Mouse (Mus musculus): Measurements from ENCODE around the gene Dbnl. TPM values are rescaled to one million over a fixed set of nuclear protein-coding genes. Genes with fewer than 3 reads are reported as not detected.

Dbnl gene
- total RNA-seq (2023): 100 to 1,000 TPM; 153 to 168 TPM

DNA sequence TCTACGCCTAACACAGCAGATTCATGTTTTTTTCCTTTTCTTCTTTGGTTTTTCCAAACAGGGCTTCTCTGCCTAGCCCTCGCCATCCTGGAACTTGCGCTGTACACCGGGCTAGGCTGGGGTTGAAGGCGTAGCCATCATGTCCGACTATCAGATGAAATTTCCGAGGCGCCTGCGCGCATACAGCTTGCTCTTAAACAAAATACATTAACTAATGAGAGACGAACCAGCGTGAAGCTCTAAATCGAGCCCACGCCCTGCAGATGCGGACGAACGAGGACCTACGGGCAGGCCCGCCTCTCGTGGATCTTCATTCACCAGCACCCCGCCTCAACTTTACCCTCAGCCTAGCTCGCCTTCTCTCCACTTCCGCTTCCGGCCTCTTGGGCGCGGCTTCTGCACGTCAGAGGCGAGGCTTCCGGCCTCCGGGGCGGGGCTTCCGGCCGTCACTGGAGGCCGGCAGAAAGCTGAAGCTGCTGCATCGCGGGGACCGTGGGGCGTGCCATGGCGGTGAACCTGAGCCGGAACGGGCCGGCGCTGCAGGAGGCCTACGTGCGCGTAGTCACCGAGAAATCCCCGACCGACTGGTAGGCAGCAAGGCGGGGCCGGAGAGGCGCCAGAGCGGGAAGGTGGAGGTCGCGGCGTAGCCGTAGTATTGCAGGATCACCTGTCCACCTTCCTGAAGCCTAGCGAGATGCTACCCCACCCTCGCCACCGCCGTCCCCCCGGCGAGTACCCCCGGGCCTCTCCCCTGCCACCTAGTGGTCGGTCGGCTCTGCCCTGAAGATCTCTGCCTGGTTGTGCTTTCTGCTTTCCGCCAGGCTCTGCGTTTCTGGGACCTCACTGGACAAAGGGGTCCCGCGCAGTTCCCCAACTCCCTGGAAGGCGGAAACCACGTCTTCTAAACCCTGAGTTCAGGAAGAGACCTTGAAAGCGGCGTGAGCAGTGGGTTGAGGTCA is at the start of gene Dbnl:
Dbnl (plus strand) TSS at position 433 of the 959 bp plus-strand sequence.

DNA sequence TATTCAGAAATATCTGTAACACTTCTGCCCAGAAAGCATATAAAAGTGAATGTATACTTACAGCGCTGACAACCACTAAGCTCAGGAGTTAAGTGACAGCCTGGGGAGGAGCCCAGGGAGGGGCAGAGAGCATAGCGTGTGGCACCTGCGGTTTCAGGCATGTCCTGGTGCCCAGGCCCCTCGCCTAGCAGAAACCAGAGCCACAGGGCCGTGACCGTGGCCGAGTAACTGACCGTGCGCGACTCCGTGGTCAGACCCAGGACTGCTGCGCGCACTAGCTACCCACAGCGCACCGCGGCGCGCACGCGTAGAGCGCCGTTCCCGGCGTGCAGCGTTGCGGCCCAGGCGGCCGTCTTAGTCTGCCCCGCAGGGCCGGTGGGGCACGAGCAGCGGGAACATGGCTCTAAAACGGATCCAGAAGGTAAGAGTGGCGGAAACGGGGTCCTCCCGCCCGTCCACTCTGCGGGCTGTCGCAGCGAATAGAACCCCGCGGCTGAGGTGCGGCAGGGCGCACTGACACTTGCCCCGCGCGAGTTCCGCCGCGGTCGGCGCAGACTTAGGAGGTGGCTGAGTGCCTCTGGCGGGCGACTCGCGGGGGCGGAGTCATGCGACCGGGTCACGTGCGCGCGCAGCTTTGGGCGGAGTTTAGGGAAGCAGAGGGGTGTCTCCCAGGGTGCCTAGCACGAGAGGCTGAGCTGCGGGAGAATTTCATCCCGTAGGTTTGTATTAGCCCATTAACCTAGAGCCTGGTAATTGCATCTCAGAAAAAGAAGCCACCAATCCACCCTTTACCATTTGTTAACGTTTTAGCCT is 26.3 kb upstream of the Dbnl start, which contains the start of gene Urgcp:
Urgcp (minus strand) TSS at position 557 of the 813 bp plus-strand sequence.

DNA sequence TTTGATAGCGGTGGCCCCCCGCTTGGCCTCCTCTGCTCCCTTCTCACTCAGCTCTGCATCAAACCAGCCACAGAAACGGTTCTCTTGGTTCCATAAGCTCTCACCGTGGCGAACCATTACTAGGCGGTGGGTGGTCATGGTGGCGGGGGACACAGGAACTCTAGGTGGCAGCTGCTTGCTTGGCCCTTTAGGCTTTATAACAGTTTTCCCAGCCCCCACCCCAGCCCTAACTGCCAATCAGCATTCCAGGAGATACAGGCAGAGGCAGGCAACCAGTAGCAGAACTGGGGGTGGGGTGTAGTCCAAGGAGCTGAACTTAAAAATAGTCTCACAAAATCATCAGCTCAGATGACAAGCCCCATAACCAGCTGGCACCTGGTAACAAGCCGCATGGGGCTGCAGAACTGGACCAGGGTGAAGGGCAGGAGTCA is 15.3 kb downstream of the Dbnl start, which contains the start of gene Pgam2:
Pgam2 (minus strand) TSS at position 183 of the 431 bp plus-strand sequence.

DNA sequence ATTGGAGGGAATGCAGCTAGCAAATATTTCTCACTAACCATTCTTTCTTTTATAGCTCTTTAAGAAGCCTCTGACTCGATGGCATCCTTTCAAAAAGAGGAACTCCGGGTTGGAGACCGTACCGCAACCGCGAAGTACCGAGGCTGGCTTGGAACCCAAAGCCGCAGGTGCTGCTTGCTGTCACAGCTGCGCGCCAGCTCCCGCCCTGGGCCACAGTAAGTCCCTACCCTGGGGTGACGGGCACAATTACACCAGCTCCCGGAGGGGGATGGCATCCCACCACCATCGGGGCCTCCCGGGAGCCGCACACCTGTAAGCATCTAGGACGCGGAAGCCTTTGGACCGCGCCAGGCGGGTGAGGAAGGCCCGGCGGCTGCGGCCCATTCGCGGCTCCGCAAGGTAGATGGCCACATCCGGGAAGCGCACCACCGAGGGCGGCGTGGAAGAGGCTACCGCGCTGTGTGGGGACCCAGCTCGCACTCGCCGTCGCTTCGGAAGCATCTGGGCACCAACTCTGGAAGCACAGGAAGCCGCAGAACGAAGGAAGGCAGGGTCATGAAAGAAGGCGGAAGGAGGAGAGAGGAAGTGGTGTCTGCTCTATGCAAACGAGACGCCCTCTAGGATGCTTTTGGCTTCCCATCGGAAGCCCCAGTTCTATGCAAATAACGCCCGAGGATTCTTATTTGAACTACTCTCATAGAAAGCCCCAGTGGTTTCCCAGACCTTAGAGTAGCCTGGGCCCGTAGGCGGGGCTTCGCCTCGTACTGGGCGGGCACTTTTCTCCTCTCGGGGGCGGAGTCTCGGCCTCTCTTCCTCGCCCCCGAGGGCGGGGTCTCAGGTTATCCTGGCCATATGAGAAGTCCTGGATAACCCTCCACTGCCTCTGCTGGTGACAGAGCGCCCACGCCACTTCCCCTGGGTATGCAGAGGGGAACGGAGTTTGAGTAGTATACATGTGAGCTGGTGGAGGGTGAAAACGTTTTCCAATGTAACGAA is 49.3 kb downstream of the Dbnl start, which contains the start of gene Polm:
Polm (minus strand) TSS at position 766 of the 996 bp plus-strand sequence.

Other genes starting within 250 kb of the Dbnl start
- gene Ccdc117, start 246.3 kb upstream of the Dbnl start, total RNA-seq (2023): 10 to 100 TPM; 13.1 to 14.1 TPM
- not detected for gene Ankrd36, start 218.8 kb upstream of the Dbnl start, total RNA-seq (2023)
- 10 to 100 TPM; 42.1 to 43.1 TPM for gene Mrps24, start 72.8 kb upstream of the Dbnl start, total RNA-seq (2023)
- gene Urgcp, start 26.1 kb upstream of the Dbnl start, total RNA-seq (2023): 10 to 100 TPM; 10.3 to 14.8 TPM
- gene Pgam2, start 15.2 kb downstream of the Dbnl start, total RNA-seq (2023): not detected
- 10 to 100 TPM; 27.4 to 30.0 TPM for gene Polm, start 49.5 kb downstream of the Dbnl start, total RNA-seq (2023)
- gene Aebp1, start 73.5 kb downstream of the Dbnl start, total RNA-seq (2023): under 1 TPM in 1 of 2 experiments, not detected in 1; 0.13 TPM
- 10 to 100 TPM; 31.5 to 36.2 TPM for gene Pold2, start 89.8 kb downstream of the Dbnl start, total RNA-seq (2023)
- not detected for gene Myl7, start 110.3 kb downstream of the Dbnl start, total RNA-seq (2023)
- gene Gck, start 161.6 kb downstream of the Dbnl start, total RNA-seq (2023): not detected
- 10 to 100 TPM; 55.3 to 63.3 TPM for gene Ykt6, start 167.2 kb downstream of the Dbnl start, total RNA-seq (2023)

Measured in neutrophil, adult 83 days (primary cell).